Mouse (Mus musculus): ENCODE results near the gene Dct. TPM values are rescaled to one million over a fixed set of nuclear protein-coding genes. Genes with fewer than 3 reads are reported as not detected.

The Dct gene
- 9.1 and 10.9 TPM in 2 replicates for polyA plus RNA-seq (2014; fragmentation: Nextera tagmentation; extraction: Ambion mirVana)

- Histone ChIP-seq H3K27me3 (replicated peaks; ENCODE audit: control insufficient read depth, insufficient read depth, low read length) (no peaks in the 10 kb centered on the region), H3K36me3 (ENCODE audit: control insufficient read depth, insufficient read depth, low read length) (no peaks in the 10 kb centered on the region), H3K27ac (replicated peaks; ENCODE audit: low read depth, low read length) (no peak within 1 kb of the TSS), H3K4me3 (ENCODE audit: low read depth, low read length) (no peak within 1 kb of the TSS), H3K4me2 (ENCODE audit: low read depth, low read length) (no peak within 1 kb of the TSS), H3K4me1 (ENCODE audit: control insufficient read depth, insufficient read depth, low read length) (no peaks in the 10 kb centered on the region), H3K9ac (ENCODE audit: low read depth, low read length) (no peak within 1 kb of the TSS), H3K9me3 (ENCODE audit: control insufficient read depth, low read length) (no peaks in the 10 kb centered on the region)
- 48% methylated on average over 13 of the region's 13 CpGs for WGBS
- peak; percentile 41 for DNase-seq (ENCODE audit: low spot score)
- peak; percentile 54; the same call in 1 of the 2 replicates for ATAC-seq (ENCODE audit: low read depth)
Observed at GRCm38 (mm10) chr14:118051975-118052630, at the start of gene Dct. Gene Dct, minus strand, starts transcription at chr14:118052244.

DNA sequence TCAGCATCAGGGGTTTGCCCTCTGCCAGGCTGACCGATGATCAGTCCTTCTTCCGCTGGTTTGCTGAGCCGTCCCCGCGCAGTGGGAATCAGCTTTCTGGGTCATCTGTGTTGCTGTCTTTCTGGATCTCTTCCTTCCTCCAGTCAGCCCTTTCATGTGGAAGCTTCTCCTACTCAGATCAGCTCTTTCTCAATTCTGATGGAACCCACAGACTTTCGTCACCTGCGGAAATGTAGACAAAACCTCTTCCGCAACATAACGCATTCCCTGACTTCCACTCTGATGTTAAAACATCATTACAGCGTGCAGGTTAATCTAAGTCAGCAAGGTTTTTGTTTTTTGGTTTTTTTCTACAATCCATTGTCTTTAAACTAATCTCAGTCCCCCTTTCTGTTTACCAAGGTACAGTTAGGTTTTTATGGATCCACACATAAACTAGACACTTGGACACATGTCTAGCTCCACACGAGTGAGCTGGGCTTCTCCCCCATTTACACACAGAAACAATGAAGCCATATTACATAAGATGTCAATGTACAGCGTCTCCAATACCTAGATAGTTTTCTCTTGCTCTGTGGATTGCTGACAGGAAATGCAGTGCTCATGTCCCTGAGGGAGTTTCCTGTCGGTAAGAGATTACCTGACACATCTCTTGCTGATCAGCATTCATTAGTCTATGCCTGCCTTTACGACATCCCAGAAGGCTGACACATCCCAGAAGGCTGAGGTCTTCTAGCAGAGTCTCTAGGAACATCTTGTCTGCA is 49.4 kb upstream of the Dct start:
- H3K4me1 ChIP-seq (ENCODE audit: control insufficient read depth, insufficient read depth, low read length) = no peaks in the 10 kb centered on the region
- no peak overlapping the region for H3K27ac ChIP-seq (replicated peaks; ENCODE audit: low read depth, low read length)
- H3K4me3 ChIP-seq (ENCODE audit: low read depth, low read length) = no peak overlapping the region
- no peak overlapping the region for H3K9ac ChIP-seq (ENCODE audit: low read depth, low read length)
- DNase-seq (ENCODE audit: low spot score) (no peak), ATAC-seq (ENCODE audit: low read depth) (no peak)
- H3K36me3 ChIP-seq (ENCODE audit: control insufficient read depth, insufficient read depth, low read length) = no peaks in the 10 kb centered on the region
- peaks cover 3% of the 10 kb centered on the region; the same call in 1 of the 2 replicates for H3K9me3 ChIP-seq (ENCODE audit: control insufficient read depth, low read length)
- WGBS = 82% methylated on average over 14 of the region's 14 CpGs
- H3K27me3 ChIP-seq (replicated peaks; ENCODE audit: control insufficient read depth, insufficient read depth, low read length) = no peaks in the 10 kb centered on the region
- H3K4me2 ChIP-seq (ENCODE audit: low read depth, low read length) = no peak overlapping the region

DNA sequence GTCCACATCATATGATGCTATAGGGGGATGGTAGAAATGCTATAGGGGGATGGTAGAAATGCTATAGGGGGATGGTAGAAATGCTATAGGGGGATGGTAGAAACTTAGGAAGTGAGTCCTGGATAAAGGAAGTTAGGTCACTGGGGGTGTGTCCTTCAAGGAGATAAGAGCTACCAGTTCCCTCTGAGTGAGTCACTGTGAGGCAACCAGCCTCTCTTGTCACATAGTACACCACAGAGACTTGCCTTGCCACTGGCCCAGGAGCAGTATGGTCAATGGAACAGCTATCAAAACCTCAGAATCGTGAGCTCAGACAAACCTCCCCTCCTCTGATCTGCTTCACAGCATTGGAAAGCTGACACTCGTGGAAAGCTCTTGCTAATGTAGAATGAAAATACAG is 46.2 kb upstream of the Dct start:
- no peak for DNase-seq (ENCODE audit: low spot score)
- Histone ChIP-seq H3K9me3 (ENCODE audit: control insufficient read depth, low read length) (no peaks in the 10 kb centered on the region), H3K4me2 (ENCODE audit: low read depth, low read length) (no peak overlapping the region), H3K27me3 (replicated peaks; ENCODE audit: control insufficient read depth, insufficient read depth, low read length) (no peaks in the 10 kb centered on the region), H3K27ac (replicated peaks; ENCODE audit: low read depth, low read length) (no peak overlapping the region), H3K4me1 (ENCODE audit: control insufficient read depth, insufficient read depth, low read length) (no peaks in the 10 kb centered on the region), H3K36me3 (ENCODE audit: control insufficient read depth, insufficient read depth, low read length) (no peaks in the 10 kb centered on the region), H3K9ac (ENCODE audit: low read depth, low read length) (no peak overlapping the region), H3K4me3 (ENCODE audit: low read depth, low read length) (no peak overlapping the region)
- ATAC-seq (ENCODE audit: low read depth) = no peak
- 68% methylated on average over 2 of the region's 2 CpGs for WGBS

DNA sequence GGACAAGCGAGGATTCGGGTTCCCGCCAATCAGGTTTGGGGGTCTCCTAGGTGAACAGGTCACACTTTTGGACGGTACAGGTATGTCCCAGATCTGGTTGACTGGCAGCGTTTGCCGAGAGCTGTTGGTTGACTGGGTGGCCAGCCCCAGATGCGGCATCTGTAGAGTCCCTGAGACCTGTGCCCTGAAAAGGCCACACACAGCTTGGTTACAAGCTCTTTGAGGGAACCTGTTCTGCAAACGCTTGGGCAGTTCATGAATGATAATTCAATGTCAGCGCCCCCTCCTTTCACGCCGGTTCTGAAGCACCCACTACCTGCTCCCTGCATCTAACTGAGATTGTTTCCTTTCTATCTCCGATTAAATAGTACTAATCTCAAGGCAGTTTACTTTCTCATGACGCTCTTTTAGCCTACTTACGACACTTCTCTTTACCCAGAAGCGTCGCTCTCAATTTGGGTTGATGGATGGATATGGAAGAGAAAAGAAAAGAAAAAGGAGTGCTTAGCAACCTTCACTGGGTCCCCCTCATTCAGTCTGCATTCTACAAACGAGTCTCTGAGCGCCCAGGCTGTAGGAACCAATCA is 37.9 kb upstream of the Dct start:
- Histone ChIP-seq H3K4me1 (ENCODE audit: control insufficient read depth, insufficient read depth, low read length) (peaks cover 5% of the 10 kb centered on the region; the same call in 1 of the 2 replicates), H3K27ac (replicated peaks; ENCODE audit: low read depth, low read length) (peak overlapping the region; percentile 36; the same call in 1 of the 2 replicates), H3K36me3 (ENCODE audit: control insufficient read depth, insufficient read depth, low read length) (no peaks in the 10 kb centered on the region), H3K9ac (ENCODE audit: low read depth, low read length) (peak overlapping the region; percentile 70), H3K4me3 (ENCODE audit: low read depth, low read length) (peak overlapping the region; percentile 57), H3K9me3 (ENCODE audit: control insufficient read depth, low read length) (no peaks in the 10 kb centered on the region), H3K4me2 (ENCODE audit: low read depth, low read length) (peak overlapping the region; percentile 78), H3K27me3 (replicated peaks; ENCODE audit: control insufficient read depth, insufficient read depth, low read length) (no peaks in the 10 kb centered on the region)
- DNase-seq (ENCODE audit: low spot score) (peak; percentile 17), ATAC-seq (ENCODE audit: low read depth) (peak; percentile 34; the same call in 1 of the 2 replicates)
- under 1% methylated on average over 18 of the region's 18 CpGs for whole genome bisulfite sequencing

DNA sequence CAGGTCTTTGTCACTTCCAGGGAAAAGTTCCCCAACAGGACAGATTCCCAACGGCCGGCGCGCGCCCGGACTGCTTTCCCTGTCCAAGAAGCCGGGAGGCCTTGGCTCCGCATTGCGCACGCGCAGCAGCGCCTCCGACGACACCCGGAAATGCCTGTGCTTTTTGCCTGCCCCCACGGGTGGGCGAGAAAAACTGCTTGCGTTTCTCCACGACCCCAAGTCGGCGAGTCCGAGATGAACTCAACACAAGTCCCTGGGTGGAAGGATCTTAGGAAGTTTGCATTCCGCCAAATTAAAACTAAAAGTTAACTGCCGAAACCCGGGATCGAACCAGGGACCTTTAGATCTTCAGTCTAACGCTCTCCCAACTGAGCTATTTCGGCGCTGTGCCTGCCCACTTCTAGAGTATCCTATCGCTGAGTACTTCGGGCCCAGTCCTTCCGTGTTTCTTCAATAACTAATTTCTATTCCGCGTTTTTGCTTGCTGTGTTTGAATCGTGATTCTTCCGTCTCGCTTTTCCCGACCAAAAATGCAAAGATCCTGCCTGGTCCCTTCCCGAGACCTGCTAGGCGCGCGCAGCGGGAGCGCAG is 37.3 kb upstream of the Dct start:
- H3K9me3 ChIP-seq (ENCODE audit: control insufficient read depth, low read length) = no peaks in the 10 kb centered on the region
- DNase-seq (ENCODE audit: low spot score) (peak; percentile 94), ATAC-seq (ENCODE audit: low read depth) (peak; percentile 86)
- WGBS = under 1% methylated on average over 44 of the region's 44 CpGs
- peak overlapping the region; percentile 57 for H3K4me3 ChIP-seq (ENCODE audit: low read depth, low read length)
- H3K27ac ChIP-seq (replicated peaks; ENCODE audit: low read depth, low read length) = peak overlapping the region; percentile 74
- peaks cover 5% of the 10 kb centered on the region; the same call in 1 of the 2 replicates for H3K4me1 ChIP-seq (ENCODE audit: control insufficient read depth, insufficient read depth, low read length)
- no peaks in the 10 kb centered on the region for H3K36me3 ChIP-seq (ENCODE audit: control insufficient read depth, insufficient read depth, low read length)
- H3K27me3 ChIP-seq (replicated peaks; ENCODE audit: control insufficient read depth, insufficient read depth, low read length) = no peaks in the 10 kb centered on the region
- peak overlapping the region; percentile 78 for H3K4me2 ChIP-seq (ENCODE audit: low read depth, low read length)
- peak overlapping the region; percentile 70 for H3K9ac ChIP-seq (ENCODE audit: low read depth, low read length)

GRCm38 (mm10) chr14:118088437-118089207 is 36.6 kb upstream of the Dct start:
- peak overlapping the region; percentile 57 for H3K4me3 ChIP-seq (ENCODE audit: low read depth, low read length)
- H3K9ac ChIP-seq (ENCODE audit: low read depth, low read length) = peak overlapping the region; percentile 70
- peak; percentile 56 for DNase-seq (ENCODE audit: low spot score)
- peak; percentile 49 for ATAC-seq (ENCODE audit: low read depth)
- H3K4me1 ChIP-seq (ENCODE audit: control insufficient read depth, insufficient read depth, low read length) = peaks cover 5% of the 10 kb centered on the region; the same call in 1 of the 2 replicates
- WGBS = 8% methylated on average over 22 of the region's 22 CpGs
- no peaks in the 10 kb centered on the region for H3K27me3 ChIP-seq (replicated peaks; ENCODE audit: control insufficient read depth, insufficient read depth, low read length)
- H3K4me2 ChIP-seq (ENCODE audit: low read depth, low read length) = peak overlapping the region; percentile 78
- H3K27ac ChIP-seq (replicated peaks; ENCODE audit: low read depth, low read length) = peak overlapping the region; percentile 74
- H3K9me3 ChIP-seq (ENCODE audit: control insufficient read depth, low read length) = no peaks in the 10 kb centered on the region
- no peaks in the 10 kb centered on the region for H3K36me3 ChIP-seq (ENCODE audit: control insufficient read depth, insufficient read depth, low read length)

- no peak overlapping the region for H3K27ac ChIP-seq (replicated peaks; ENCODE audit: low read depth, low read length)
- no peak overlapping the region for H3K9ac ChIP-seq (ENCODE audit: low read depth, low read length)
- no peak overlapping the region for H3K4me3 ChIP-seq (ENCODE audit: low read depth, low read length)
- H3K9me3 ChIP-seq (ENCODE audit: control insufficient read depth, low read length) = no peaks in the 10 kb centered on the region
- DNase-seq (ENCODE audit: low spot score) (no peak), ATAC-seq (ENCODE audit: low read depth) (no peak)
- peaks cover 5% of the 10 kb centered on the region; the same call in 1 of the 2 replicates for H3K4me1 ChIP-seq (ENCODE audit: control insufficient read depth, insufficient read depth, low read length)
- no peaks in the 10 kb centered on the region for H3K27me3 ChIP-seq (replicated peaks; ENCODE audit: control insufficient read depth, insufficient read depth, low read length)
- H3K36me3 ChIP-seq (ENCODE audit: control insufficient read depth, insufficient read depth, low read length) = no peaks in the 10 kb centered on the region
- no peak overlapping the region for H3K4me2 ChIP-seq (ENCODE audit: low read depth, low read length)
- 38% methylated on average over 5 of the region's 5 CpGs for WGBS
Observed at GRCm38 (mm10) chr14:118086271-118087035, 34.4 kb upstream of the Dct start.
